Mouse (Mus musculus) left cerebral cortex, adult 2 months (tissue): ENCODE measurements around the gene Cacna1g. TPM values are rescaled to one million over a fixed set of nuclear protein-coding genes. Genes with fewer than 3 reads are reported as not detected.
"Not testable (repeated sequence)": the region's sequence is repeated elsewhere in the genome, so short reads cannot be mapped to it uniquely, and the experiment has no call there.

Experiments
- DNase-seq, 2 experiments: peaks; one replicate each; pipeline ENCODE4 v3.0.0; 2021 to 2022; ENCODE audit warnings: low spot score in 2 of 2, mixed read lengths in 1 of 2; ENCODE audit errors: extremely low spot score in 1 of 2
- H3K27ac ChIP-seq: fragments of 200-600 bp; 2 replicates; pipeline ENCODE4 v1.8.1; 2022
- H3K4me3 ChIP-seq: fragments of 200-600 bp; 2 replicates; pipeline ENCODE4 v1.8.1; 2022
- CTCF ChIP-seq: fragments of 200-600 bp; IDR thresholded peaks from 2 replicates; pipeline ENCODE4 v1.8.1; 2022; ENCODE audit warnings: antibody characterized with exemption, mild to moderate bottlenecking, moderate library complexity
- intact Hi-C: fragments of 180-260 bp; cut with DNase I; formaldehyde crosslinking; loops from one replicate; pipeline ENCODE4 v1.15.1; 2025
- total RNA-seq, 2 experiments: library from RNA; stranded (reverse); gene quantifications; 2 replicates each; pipeline ENCODE4 v1.2.3; 2021

Cacna1g gene
- total RNA-seq, 2 experiments from 2014 or later, result 93.0 to 98.7 TPM

DNA sequence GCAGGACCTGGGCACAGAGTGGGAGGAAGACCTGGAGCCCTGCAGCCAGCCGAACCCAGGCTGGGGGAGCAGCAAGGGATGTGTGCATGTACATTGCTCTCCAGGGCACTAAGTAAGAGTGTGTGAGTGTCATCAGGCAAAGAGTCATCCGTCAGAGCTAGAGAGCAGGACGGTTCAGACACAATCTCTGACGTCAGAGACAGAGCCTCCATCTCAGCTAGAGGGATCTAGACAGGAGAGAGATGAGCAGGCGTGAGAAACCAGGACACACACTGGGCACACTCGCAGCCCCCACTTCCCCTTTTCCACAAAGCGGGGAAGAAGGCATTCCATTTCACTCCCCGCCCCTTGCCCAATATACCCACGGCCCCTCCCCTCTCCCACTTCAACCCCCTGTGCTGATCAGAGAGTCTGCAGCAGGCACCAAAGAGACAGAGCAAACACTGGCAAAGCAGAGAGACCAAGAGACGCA lies 61.0 kb downstream of the Cacna1g start:
- Histone ChIP-seq H3K4me3 (no peak overlapping the region), H3K27ac (peak overlapping the region; percentile 45; the same call in 1 of the 2 replicates)
- DNase-seq, result peak in 1 of 2 experiments; percentile 41
- intact Hi-C loops, result no loop called here
- no peak for TF ChIP-seq CTCF

DNA sequence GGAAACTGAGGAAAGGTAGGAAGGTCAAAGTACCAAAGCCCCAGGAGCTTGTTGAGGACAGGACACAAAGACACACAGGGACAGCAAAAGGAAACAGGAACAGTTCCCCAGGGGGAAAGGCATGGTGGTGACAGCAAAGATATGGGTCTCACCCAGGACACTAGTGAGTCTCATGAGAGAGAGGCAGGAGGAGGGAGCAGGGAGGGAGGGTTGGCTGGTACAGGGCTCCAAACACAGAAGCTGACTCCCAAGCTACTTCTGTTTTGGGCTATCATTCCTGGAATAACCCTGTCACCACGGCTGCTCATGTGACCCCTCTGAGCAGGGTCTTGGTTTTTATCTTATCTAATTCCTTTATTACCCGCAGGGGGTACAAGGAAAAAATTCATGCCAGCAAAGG lies 61.4 kb downstream of the Cacna1g start:
- intact Hi-C loops, result no loop called here
- TF ChIP-seq CTCF, result no peak
- no peak for DNase-seq
- Histone ChIP-seq H3K4me3 (no peak overlapping the region), H3K27ac (peak overlapping the region; percentile 45; the same call in 1 of the 2 replicates)

DNA sequence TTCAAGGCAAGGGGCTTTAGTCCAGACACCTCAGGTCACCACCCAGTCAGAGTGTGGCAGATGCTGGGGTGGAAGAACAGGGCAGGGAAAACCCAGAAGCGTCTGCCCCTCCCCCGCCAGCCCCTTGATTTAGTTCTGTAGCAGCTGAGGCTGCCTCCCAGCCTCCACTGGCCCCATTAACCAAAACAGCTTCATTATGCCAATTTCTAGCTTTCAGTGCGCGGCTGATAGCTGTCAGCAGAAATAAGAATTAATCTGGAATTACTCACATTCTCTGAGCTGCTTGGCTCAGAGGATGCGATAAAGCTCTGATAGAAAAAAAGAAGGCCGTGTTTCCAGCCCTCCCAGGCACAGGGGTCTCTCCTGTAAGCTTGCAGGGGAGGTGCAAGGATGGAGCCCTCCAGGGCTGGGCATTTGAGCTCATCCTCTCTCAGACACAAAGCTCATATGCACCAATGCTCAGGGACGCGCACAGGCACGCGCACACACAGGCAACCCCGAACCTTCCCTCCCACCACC lies 66.1 kb downstream of the Cacna1g start:
- TF ChIP-seq CTCF, result no peak
- Histone ChIP-seq H3K27ac (peak overlapping the region; percentile 61), H3K4me3 (no peak overlapping the region)
- DNase-seq, result no peak
- intact Hi-C loops, result no loop called here

- H3K27ac ChIP-seq, result peak overlapping the region; percentile 84
- no peak for DNase-seq
- intact Hi-C loops, result loop anchor here (2.0 kb wide), 3 partner anchors 65 to 139 kb away; partner anchors contain the start of gene Ankrd40
- no peak for TF ChIP-seq CTCF
- no peak overlapping the region for H3K4me3 ChIP-seq
These were observed 68.7 kb downstream of the Cacna1g start for GRCm38 (mm10) chr11:94405348-94405747.

DNA sequence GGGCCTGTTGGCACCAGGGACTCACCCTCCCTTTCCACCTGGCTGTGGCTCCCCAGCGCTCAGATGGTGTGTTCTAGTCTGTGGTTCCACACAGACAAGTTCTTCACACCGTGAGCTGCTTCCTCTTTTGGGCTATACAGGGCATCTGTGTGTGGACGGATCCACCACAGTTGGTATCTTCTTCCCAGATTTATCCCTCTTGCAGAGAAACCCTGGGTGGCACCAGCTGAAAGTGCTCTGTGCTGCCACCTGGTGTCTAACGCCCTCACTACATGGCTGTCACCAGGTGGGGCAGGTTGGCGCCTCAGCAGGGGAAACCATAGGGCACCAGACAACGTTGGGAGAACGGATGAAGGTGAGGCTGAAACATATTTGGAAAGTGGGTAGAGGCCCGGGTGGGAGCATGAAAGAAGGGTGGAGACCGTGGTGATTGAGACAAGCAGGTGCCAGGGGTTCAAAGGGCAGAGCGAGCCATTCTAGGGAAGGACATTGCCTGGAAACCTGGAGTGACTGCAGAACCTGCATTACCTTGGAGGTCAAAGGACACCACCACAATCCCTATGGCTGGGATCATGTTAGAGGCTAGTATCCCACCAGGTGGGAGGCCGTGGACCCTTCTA lies 69.2 kb downstream of the Cacna1g start:
- peak; percentile 94 for TF ChIP-seq CTCF
- H3K4me3 ChIP-seq, result no peak overlapping the region
- intact Hi-C loops, result loop anchor here (2.0 to 5.0 kb wide), 4 partner anchors 64 to 167 kb away; partner anchors contain the start of gene Ankrd40
- peak overlapping the region; percentile 84 for H3K27ac ChIP-seq
- DNase-seq, result peak; percentile 78 to 92

DNA sequence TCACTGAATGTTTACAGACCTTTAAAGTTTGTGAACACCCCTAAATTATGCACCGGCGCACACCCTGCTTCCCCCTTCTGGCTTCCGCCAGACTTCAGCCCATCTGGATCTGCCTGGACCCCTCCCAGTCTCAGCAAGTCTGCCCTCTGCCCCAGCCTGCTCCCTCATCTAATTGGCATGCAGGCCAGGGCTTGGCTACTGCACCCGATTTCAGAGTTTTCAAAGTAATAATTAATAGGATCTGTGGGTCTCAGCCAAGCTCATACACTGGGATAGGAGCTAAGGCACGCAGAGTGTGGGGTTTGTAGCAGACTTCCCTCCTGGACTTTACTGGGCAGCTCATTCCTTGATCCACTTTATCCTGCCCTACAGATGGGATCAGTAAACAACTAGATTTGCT lies 69.8 kb downstream of the Cacna1g start:
- no peak overlapping the region for H3K4me3 ChIP-seq
- H3K27ac ChIP-seq, result peak overlapping the region; percentile 58; the same call in 1 of the 2 replicates
- intact Hi-C loops, result loop anchor here (2.0 to 5.0 kb wide), 4 partner anchors 63 to 167 kb away; partner anchors contain the start of gene Ankrd40
- no peak for DNase-seq
- TF ChIP-seq CTCF, result no peak

DNA sequence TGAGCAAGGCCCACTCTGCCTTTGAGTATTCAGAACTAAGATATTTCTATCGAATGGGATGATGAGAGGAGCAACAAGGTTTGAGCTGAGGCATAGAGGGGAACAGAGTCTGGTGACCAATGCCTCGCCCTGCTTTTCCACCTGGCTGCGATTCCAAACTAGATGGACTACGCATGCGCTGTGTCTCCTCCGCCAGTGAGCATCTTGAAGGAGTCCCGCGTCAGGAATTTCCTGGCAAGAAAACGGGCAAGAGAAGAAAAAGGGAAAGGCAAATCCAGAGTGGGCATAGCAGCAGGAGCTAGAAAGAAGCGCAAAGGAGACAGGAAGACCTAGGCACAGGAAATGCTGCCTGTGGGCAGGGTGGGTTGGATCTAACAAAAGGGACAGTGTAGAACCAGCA lies 70.2 kb downstream of the Cacna1g start:
- DNase-seq, result peak in 1 of 2 experiments; percentile 23
- no peak overlapping the region for H3K4me3 ChIP-seq
- no peak overlapping the region for H3K27ac ChIP-seq
- intact Hi-C loops, result loop anchor here (2.0 to 5.0 kb wide), 4 partner anchors 63 to 166 kb away; partner anchors contain the start of gene Ankrd40
- TF ChIP-seq CTCF, result no peak

DNA sequence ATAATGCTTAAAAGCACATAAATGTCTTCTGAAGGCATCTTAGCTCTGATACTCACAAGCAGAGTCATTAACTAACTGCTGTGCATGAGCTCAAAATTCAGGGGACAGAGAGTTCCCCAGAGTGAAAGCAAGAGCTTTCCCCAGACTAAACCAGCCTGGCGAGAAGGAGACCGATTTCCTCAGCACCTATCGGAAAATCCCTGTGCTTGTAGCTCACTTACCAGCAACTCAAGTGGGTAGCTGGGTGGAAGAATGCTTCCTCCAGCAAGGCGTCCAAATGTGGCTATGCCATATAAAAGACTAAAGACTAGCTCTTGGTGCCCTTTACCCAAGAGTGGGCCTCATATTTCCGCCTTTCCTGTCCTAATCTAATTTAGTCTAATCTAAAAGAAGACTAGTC lies 71.3 kb downstream of the Cacna1g start:
- no peak for DNase-seq
- intact Hi-C loops, result loop anchor here (5.0 kb wide), 1 partner anchor 165 kb away; no protein-coding TSS in a partner anchor
- no peak overlapping the region for H3K27ac ChIP-seq
- TF ChIP-seq CTCF, result no peak
- H3K4me3 ChIP-seq, result no peak overlapping the region

DNA sequence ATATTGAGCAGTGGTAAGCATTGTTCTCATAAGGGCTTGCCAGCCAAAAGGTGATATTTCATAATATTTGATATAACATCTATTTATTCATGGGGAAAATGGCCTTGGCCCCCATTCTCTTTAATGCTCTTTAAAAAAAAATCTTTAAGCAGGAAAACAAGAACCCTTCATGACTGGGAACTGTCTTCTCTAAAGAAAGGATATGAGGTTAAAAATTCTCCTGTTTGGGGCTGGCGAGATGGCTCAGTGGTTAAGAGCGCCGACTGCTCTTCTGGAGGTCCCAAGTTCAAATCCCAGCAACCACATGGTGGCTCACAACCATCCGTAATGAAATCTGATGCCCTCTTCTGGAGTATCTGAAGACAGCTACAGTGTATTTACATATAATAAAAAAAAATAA lies 72.0 kb downstream of the Cacna1g start:
- not testable (repeated sequence) for H3K27ac ChIP-seq, H3K4me3 ChIP-seq, DNase-seq
- intact Hi-C loops, result loop anchor here (5.0 kb wide), 1 partner anchor 165 kb away; no protein-coding TSS in a partner anchor

GRCm38 (mm10) chr11:94400996-94401395 lies 73.0 kb downstream of the Cacna1g start:
- TF ChIP-seq CTCF, result no peak
- no peak for DNase-seq
- H3K4me3 ChIP-seq, result no peak overlapping the region
- intact Hi-C loops, result loop anchor here (5.0 kb wide), 1 partner anchor 164 kb away; no protein-coding TSS in a partner anchor
- H3K27ac ChIP-seq, result no peak overlapping the region

GRCm38 (mm10) chr11:94394107-94394506 lies 79.9 kb downstream of the Cacna1g start:
- Histone ChIP-seq H3K27ac (no peak overlapping the region), H3K4me3 (no peak overlapping the region)
- no peak for TF ChIP-seq CTCF
- no peak for DNase-seq
- intact Hi-C loops, result no loop called here

- intact Hi-C loops, DNase-seq, H3K27ac ChIP-seq, H3K4me3 ChIP-seq: not testable (repeated sequence)
These were observed 80.5 kb downstream of the Cacna1g start for GRCm38 (mm10) chr11:94393490-94393889.
